Mouse (Mus musculus) ZHBTc4 (cell line): ENCODE results near the gene Arhgap6.
A peak's percentile ranks its signal among the peaks of the same experiment; 100 is the strongest.

Source experiments
- DNase-seq: peaks from one replicate; pipeline ENCODE4 v3.0.0-alpha.2; 2011; ENCODE audit warnings: low read depth, low spot score

Arhgap6 gene

DNA sequence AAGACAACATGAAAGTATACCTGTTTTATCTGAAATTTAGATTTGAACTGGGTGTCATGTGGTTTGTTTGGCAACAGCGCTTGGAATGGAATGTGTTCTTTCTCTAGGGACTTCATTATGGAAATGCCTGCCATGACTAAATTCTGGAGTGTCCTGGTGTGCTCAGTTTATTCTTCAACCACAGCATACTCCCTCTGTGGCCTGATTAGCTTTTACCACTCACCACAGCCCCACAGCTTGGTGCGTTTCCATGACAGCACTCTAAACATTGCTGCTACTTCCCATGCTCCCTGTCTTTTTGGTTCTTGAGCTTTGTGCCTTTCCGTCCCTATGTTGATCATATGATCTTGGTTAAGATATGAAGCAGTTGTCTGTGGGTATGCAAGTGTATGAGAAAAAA is 182.9 kb downstream of the Arhgap6 start:
- DNase-seq = no peak

DNA sequence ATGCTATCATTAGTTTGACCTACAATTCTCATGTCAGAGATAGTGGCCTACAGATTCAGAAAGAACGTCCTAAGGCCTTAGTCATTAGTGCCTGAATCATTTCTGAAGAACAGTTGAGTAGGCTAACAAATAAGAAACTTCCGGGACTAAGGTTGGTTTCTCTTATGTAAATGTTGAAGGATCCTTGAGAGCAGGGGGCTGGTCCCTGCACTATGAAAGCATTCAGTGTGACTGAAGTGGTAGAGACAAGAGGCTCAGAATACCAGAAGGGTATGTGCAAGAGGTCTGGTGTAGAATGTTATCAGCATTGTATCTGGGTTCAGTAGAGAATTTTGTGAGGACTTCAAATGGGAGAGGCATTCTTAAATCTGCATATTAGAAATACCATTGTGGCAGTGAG is 185.5 kb downstream of the Arhgap6 start:
- DNase-seq = peak; percentile 4

DNA sequence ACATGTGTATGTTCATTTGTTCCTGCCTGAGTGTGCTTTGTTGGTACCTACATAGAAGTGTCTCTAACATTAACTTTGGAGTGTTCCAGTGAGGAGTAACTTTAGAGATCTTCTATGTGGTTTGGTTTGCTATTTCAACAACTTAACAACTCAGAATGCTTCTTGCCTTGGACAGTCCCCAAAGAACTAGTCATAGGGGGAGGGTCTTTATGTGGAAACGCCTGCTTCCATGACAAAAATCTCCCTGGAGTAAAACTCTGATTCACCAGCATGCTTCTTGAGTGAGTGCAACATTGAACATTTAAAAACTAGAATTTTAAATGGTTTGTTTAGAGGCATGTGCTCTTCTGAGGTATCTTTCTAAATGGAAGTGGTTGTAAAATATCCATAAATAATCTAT is 212.2 kb downstream of the Arhgap6 start:
- no peak for DNase-seq

DNA sequence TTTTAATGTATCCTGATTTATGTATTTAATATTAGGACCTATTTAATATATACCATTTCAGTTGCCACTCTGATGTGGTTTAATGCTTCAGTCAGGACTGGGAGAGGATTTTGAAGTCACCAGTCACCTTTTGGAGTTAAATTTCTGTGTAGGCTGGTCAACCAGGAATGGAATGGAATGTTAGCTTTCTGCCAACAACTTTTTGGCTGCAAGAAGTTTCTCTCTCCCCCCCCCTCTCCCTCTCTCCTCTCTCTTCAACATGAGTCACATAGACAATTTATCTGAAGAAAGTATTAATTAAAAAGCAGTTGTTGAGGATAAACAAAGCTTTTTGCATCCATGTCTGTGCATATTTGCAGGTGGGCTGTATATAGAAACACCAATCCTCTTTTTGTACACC is 217.8 kb downstream of the Arhgap6 start:
- DNase-seq = no peak

DNA sequence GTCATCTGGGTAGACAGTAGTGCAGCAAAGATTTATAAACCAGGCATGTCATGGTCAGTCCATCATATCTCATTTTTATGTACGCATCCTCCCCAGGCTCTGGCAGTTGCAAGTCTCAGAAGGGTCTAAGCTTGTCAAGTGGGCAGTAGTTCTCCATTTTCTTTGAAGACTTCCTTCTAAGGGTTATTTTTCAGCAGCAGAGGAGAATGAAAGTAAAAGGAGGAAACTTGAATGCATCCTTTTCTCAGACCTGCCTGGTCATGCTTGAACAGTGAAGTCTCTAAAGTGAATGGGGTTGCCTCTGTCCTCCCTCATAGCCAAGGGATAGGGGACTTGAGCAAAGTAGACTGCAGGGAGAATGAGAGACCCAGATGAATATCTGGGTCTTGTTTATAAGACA is 239.5 kb downstream of the Arhgap6 start:
- no peak for DNase-seq

DNA sequence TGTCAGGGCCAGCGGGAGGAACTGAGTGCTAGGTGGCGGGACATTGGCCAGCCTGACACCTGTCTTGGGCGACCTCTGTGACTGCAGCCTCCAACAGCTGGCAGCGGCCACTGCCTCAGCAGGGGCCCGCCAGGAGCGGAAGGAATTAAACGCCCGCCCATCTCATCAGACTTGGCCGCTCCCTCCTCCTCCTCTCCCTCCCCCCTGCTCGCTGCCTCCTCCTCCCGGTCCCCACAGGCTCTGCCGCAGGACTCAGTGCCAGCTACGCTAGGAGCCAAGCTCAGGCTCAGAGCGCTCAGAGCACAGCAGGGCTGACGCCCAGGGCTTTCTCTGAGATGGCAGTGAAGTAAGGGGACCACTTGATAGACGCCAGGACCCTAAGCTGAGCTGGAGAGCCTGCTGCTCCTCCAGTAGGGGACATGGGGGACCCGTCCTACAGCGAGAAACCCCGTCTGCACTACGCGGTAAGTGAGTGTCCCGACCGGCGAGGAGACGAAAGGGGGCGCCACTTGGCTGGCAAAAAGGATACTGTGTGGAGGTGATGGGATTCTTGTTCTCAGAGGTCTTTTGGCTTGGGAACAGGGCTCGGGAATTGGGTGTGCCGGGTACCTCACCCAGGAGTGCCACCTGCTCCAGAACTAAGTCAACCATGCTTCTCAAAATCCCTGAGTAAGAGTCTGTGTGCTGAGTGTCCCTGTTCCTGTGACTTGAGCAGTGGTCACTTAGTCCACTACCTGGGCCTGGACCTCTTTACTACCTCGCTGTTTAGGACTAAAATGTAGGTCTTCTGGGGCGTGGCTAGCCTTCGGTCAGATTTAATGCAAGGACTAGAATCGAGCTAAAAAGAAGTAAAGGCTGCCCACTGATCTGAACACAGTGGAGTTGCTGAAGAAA is 241.8 kb downstream of the Arhgap6 start:
- DNase-seq = peak; percentile 77

DNA sequence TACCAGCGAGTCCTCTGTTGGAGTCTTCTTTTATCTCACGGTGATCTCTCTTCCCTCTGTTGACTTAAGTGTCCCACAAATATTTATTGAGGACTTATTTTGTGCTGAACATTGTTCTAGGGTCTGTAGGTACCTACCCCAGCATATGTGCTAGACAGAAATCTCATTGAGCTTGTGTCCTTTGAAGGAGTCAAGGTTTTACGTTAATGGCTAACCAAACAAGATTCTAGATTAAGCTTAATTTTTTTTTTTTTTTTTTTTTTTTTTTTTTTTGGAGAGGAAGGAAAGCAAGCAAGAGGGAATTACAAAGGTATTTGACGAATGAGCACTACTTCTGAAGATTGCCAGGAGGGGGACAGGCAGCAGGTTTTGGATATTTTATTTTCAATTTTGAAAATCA is 242.5 kb downstream of the Arhgap6 start:
- DNase-seq = no peak

DNA sequence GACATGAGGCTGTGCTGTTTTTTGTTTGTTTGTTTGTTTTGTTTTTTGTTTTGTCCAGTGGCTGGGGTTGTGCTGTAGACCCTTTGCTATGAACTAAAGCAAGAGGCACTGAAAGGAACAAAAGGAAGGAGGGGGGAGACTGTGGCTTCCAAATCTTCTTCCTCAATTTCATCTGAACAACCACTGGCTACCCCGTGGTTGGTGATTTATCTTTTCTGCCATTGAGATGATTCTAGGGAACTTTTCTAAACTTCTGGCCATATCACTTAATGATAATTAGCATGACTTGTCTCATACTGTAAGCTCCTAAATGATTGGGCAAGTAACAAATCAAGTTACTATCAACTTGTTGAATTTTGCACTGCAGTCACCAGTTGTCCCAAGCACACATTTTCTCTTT is 249.0 kb downstream of the Arhgap6 start:
- DNase-seq = no peak

DNA sequence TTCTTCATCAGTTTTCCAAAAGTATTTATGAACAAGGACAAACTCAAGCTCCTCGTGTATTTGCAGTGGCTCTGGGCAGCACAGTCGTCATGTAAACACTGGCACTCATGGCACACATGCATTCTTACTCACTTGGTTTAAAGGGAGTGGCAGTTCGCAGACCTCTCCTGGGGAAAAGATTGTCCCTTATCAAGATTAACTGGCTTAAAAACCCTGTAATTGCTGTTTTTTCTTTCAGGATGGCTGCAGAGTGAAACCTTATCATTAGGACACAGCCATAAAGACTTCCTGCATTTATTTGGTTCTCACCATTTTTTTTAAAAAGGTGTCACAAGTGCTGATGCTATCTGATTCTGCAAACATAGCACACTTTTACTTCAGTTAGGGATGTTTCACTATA is 252.7 kb downstream of the Arhgap6 start:
- DNase-seq = no peak

DNA sequence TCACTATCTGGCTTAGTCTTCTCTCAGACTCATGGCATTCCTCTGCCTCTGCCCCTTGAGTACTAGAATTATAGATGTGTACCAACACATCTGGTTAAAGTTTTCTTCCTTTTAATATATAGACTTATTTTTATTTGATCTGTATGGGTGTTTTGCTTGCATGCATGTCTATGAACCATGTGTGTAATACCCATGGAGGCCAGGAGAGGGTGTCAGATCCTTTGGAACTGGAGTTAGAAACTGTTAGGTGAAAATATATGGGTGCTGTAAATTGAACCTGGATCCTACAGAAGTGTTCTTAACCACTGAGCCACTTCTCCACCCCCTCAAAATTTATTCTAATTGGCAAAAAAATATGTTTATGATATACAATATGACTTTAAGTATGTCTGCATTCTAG is 254.7 kb downstream of the Arhgap6 start:
- peak; percentile 17 for DNase-seq

DNA sequence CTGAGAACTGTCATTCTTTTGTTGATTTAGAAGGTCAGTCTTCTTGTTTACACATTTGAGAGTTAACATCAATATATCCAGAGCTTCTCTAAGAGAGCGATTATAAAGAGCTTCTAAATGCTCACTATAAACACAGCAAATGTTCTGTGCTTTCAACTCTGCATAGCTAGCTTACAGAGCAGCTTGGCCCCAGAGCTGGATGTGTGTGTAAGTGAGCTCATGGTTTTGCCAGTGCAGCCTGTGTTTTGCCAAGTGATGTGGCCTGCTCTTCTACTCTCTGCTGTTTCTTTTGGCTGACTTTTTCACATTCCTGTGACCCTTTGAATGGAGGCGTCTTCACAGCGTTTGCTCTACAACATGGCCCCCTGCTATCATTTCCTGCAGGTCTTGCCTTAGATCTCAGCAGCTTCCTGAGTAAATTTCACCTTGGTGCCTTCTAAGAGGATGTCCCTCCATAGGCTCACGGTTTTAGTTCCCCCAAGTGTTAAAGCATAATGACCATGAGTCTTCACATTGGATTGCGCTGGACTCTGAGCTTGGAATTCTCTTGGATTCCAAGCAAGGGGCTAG is 259.1 kb downstream of the Arhgap6 start:
- DNase-seq = no peak

DNA sequence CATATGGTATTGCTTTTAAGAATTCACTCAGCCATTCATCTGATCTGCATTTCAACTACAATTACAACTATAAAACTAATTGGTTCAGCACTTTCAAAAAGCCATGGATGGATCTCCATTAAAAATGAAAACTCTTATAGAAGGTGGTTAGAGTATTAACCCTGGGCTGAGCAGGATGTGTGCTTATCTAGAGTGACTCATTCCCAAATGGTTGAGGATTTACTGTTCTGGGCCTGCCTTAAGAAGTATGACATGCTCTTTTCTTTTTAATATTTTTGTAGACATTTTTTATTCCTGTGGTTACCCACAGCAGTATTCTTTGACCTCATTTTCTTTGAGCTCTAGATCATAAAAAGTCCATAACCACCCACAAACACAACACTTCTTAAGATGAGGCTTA is 267.7 kb downstream of the Arhgap6 start:
- DNase-seq = no peak

DNA sequence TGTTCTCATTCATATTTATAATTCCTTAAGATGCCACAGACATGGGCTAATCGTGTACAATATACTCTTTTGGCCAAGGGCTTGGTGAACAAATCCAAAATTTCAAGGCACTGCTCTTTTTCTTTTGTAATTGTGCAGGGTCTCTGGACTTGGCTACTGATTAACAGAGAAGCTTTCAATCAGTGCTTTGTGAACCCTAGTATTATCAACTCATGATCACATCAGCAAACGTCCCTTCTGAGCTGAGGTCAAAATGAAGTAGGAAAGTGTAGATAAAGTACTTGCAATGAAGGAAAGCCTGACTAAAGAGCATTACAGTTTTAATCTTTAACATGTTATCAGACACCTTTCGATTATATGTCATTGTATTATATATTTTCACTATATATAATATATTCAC is 270.4 kb downstream of the Arhgap6 start:
- DNase-seq = no peak

DNA sequence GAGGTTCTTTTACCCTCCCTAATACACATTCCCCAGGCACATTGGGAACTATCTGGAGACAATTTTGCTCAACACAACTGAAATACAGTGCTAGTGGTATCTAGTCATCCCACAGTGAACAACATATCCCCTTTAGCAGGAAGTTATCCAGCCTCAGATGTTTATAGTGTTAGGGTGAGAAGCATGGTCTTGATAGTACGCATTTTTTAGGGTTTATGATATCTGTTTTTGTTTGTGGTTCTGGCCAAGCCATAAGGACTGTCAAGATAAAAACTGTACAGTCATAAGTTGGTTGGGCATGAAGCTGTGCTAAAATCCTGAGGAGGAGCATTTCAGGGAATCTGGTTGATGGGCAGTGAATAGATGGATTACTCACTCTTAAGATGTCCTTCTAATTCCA is 271.0 kb downstream of the Arhgap6 start:
- no peak for DNase-seq

DNA sequence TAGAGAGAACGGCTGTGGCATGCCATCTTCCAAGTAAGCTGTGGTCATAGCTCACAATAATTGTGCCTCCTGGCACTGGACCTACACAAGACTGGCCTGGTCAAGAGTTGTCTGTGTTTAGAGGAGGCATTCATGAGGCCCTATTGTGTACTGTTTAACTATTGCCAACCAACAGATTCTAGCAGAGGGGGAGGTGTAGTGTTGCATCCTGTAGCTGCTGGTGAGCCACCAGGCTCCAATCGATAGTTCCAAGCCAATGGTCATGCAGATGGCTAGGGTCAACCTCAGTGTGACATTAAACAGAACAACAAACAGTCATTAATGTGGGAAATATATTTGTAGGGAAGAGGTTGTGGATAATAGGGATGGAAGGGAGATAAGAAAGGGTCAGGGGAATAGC is 280.1 kb downstream of the Arhgap6 start:
- no peak for DNase-seq

DNA sequence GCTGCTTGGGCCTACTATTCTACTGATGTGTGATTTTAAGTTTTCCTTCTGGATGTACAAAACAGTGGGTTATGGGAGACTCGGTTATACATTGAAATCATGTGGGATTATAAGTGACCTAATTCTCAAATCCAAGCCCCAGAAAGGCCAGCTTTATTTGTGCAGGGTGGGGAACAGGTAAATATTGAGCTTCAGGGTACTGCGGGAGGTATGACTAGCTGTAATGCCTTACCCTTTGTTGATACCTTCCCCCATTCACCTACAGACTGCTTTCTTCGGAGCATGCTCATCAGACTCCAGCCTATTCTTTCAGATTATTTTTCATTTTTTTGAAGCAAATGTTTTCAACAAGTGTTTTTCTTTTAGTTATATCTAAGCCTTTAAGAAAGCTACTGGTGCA is 286.7 kb downstream of the Arhgap6 start:
- DNase-seq = no peak

DNA sequence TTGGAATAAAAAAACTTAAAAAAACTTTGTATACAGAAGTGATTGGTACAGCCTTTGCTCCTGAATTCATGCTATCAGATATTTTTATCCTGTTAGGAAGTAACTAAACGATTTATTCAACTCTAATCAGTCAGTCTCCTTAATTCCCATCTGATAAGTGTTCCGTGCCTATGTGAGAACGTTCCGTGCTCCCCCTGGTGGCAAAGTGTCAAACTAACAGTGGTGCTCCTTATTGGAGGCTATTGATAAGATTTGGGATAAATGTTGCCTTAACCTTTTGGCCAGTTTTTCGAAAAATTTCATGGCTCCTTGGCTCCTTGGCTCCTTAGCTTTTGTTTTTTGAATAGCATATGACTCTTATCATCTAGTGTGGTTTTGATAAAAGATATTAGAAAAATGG is 291.0 kb downstream of the Arhgap6 start:
- DNase-seq = peak; percentile 50

DNA sequence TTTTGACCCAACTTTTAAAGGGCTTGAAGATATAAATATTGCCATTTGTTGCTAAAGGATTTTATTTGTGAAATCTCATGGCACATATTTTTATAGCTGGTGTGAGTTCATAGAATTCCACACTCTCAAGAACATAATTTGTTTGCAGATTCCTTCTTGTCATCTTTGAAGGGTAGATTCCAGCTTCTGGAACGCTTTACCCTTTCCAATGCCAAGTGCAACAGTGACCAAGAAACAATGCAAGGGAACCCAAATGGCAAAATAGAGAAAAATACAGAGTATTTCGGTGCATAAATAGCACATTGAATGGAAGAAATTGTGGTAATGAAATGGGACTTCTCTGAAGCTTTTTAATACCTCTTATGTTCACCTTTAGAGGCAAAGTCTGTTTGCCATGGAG is 294.3 kb downstream of the Arhgap6 start:
- no peak for DNase-seq

DNA sequence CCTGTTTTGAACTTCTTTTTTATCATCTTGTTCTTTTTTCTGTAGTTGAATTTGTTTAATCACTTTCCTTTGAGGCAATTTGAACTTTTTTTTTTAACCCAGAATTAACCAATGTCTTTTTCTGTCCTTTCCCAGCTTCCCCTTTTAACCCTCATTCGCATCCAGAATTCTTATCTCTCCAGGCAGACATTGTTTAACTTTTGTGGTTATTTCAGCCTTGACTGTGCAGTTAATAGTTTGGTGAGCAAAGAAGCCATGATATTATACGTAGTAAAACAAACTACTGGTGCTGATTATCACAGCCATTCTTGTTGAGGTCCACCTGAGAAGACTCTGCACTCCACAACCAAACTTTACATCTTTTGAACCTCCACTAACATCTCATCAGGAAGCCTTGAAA is 299.7 kb downstream of the Arhgap6 start:
- DNase-seq = no peak

DNA sequence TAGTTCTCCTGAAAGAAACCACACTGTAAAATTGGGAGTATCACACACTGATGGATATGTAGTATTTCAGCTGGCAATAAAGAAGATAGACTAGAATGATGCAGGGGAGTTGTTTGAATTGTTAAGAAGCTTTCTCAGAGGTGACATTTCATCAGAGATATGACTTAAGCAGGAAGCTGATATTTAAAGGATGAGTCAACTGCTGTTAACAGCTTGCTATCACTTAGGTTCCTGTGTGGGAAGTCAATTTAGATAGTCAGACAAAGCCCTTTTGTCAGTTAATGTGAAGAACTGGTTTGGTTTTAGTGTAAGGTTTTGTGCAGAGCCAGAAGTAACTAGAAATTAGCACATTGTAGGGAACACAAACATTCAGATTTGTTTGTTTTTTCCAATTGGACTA is 300.7 kb downstream of the Arhgap6 start:
- DNase-seq = no peak

DNA sequence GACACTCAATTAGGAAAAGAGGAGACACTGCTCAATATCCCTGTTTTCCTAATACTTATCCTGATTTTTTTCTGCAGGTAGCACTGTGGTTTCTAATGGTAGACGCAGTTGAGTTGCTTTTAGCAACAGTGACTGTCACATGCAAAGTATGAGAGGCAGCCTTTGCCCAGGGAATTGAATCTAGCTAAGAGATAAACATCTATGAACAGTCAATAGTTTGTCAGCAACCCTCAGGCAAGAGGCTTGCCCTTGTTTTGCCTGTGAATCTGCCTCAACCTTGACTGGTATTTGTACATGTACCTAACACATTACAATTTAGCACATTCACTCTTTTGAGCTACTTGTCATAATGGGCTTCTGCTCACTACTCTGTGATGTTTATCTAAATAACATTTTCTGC is 307.8 kb downstream of the Arhgap6 start:
- DNase-seq = no peak

DNA sequence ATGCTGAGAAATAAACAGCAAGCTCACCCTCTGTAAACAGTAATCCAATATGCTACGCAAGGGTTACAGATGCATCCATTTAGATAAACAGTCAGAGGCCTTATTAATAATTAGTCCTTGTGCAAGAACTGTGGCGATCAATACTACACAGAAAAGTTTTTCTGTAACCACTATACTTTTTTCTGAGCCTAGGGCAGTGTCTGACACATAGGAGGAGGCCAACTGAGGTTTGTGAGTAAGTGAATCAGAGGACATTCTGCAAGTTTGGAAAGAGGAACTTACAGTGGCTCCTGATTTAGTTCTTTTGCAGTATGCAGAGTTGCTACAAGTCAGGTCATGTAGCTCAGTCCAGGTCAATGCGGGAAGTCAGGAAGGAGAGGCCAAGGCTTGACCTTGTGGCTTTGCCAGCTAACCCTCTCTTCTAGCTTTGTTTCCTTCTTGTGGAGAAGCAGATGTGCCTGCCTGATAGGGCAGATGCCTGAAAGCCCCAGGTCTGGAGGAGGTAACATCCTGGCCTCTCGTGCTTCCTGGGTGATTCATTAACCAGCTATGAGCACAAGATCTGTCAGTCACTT is 311.2 kb downstream of the Arhgap6 start:
- no peak for DNase-seq

DNA sequence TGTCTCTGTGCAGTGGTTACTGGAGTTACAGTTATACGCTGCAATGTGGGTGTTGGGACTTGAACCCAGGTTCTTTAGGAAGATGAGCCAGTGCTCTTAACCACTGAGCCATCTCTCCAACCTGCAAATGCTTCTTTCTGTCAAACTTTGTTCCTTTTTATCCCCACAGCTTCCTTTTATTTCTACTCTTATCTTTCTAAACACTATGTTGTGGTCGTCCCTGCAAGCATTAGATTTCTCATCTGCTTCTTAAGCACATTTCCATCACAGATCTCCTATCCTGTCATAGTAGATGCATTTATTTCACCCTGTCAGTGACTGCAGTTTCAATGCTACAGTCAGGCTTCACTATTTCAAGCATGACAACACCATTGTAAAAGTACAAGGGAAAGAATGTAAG is 312.5 kb downstream of the Arhgap6 start:
- no peak for DNase-seq
